Mouse (Mus musculus): ENCODE measurements around the gene Fam189b. TPM values are rescaled to one million over a fixed set of nuclear protein-coding genes. Genes with fewer than 3 reads are reported as not detected.

The Fam189b gene
- polyA plus RNA-seq, 1 experiment from 2014 or later = 18.5 TPM

DNA sequence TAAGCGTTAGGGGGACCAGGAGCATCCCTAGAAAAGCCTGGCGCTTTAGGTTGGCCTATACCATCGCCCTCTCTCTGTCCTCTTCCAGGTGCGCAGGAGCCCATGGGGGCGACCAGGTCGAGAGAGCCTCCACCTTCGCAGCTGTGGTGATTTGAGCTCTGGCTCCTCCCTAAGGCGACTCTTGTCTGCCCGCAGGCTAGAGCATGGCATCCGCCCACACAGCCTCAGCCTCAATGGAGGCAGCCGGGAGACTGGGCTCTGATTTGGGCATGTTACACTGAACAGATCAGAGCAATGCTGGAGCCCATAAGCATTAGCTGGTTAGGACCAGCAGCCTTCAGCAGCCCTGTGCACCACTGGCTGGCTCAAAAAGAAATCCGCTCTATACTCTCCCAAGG lies 5.5 kb downstream of the Fam189b start:
- DNase-seq (ENCODE audit: low spot score) (no peak), ATAC-seq (ENCODE audit: low FRiP score) (no peak)
- Histone ChIP-seq H3K9me3 (ENCODE audit: control insufficient read depth, low read length) (no peaks in the 10 kb centered on the region), H3K36me3 (ENCODE audit: control insufficient read depth, insufficient read depth, low read length) (no peaks in the 10 kb centered on the region), H3K4me3 (ENCODE audit: low read depth, low read length) (no peak overlapping the region), H3K4me1 (replicated peaks; ENCODE audit: control insufficient read depth, insufficient read depth, low read length) (peaks cover 7% of the 10 kb centered on the region), H3K27me3 (ENCODE audit: control insufficient read depth, insufficient read depth, low read length) (no peaks in the 10 kb centered on the region), H3K27ac (ENCODE audit: low read depth, low read length) (no peak overlapping the region), H3K4me2 (replicated peaks; ENCODE audit: low read depth, low read length) (no peak overlapping the region), H3K9ac (ENCODE audit: low read depth, low read length) (no peak overlapping the region)
- WGBS = 64% methylated on average over 12 of the region's 12 CpGs

DNA sequence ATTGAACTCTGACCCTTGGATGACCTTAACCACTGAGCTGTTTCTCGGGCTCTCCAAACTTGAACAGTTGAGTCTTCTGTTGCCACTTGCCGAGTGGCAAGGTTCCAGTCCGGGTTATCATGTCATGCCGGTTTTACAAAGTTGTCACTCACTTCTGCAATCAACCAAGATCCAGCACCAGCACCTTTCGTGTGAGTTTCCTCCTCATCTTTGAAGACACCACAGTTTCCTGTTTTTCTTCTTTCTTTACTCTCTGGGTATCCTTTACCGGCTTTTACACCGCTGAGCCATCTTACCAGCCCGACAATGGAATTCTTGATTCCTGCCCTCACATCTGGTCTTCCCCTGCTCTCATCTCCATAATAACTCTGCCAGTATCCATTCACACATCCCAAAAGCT lies 7.5 kb downstream of the Fam189b start:
- 89% methylated on average over 8 of the region's 8 CpGs for WGBS

DNA sequence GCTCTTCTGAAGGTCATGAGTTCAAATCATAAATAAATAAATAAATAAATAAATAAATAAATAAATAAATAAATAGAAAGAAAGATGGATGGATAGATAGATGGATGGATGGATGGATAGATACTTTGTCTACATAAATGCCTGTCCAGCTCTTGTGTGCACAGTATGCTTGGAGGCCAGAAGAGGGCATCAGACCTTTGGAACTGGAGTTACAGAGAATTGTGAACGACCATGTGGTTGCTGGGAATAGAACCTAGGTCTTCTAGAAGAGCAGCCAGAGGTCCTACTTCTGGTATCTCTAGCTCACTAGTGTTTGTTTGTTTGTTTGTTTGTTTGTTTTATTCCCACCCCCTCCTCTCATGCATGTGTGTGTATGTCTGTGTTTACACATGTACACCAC lies 10.4 kb downstream of the Fam189b start:
- WGBS = 82% methylated on average over 1 of the region's 1 CpGs
- ATAC-seq (ENCODE audit: low FRiP score) = no peak
- H3K27ac ChIP-seq (ENCODE audit: low read depth, low read length) = no peak overlapping the region

More for the DNA sequence above, 7.5 kb downstream of the Fam189b start:
- H3K4me2 ChIP-seq (replicated peaks; ENCODE audit: low read depth, low read length) = no peak overlapping the region
- H3K27ac ChIP-seq (ENCODE audit: low read depth, low read length) = no peak overlapping the region
- no peaks in the 10 kb centered on the region for H3K27me3 ChIP-seq (ENCODE audit: control insufficient read depth, insufficient read depth, low read length)
- H3K36me3 ChIP-seq (ENCODE audit: control insufficient read depth, insufficient read depth, low read length) = no peaks in the 10 kb centered on the region
- H3K4me1 ChIP-seq (replicated peaks; ENCODE audit: control insufficient read depth, insufficient read depth, low read length) = no peaks in the 10 kb centered on the region
- H3K9me3 ChIP-seq (ENCODE audit: control insufficient read depth, low read length) = no peaks in the 10 kb centered on the region
- ATAC-seq (ENCODE audit: low FRiP score) = no peak
- H3K9ac ChIP-seq (ENCODE audit: low read depth, low read length) = no peak overlapping the region
- no peak for DNase-seq (ENCODE audit: low spot score)
- no peak overlapping the region for H3K4me3 ChIP-seq (ENCODE audit: low read depth, low read length)

DNA sequence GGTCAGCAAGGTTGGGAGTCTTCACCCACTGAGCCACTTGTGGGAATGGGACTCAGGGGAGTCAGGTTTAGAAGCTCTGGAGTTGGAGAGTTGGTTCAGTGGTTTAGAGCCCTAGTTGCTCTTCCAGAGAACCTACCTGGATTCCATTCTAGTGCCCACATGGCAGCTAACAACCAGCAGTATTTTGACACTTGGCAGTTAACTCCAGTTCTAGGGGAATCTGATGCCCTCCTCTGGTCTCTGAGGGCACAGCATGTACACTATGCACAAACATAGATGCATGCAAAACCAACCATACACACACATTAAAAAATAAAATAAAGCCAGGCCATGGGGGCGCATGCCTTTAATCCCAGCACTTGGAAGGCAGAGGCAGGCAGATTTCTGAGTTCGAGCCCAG lies 10.9 kb downstream of the Fam189b start:
- Histone ChIP-seq H3K27ac (ENCODE audit: low read depth, low read length) (no peak overlapping the region), H3K4me2 (replicated peaks; ENCODE audit: low read depth, low read length) (no peak overlapping the region), H3K36me3 (ENCODE audit: control insufficient read depth, insufficient read depth, low read length) (no peaks in the 10 kb centered on the region), H3K4me1 (replicated peaks; ENCODE audit: control insufficient read depth, insufficient read depth, low read length) (0 out of 2 replicates have a peak, but pooled peaks cover 2% of the 10 kb centered on the region), H3K27me3 (ENCODE audit: control insufficient read depth, insufficient read depth, low read length) (no peaks in the 10 kb centered on the region), H3K9ac (ENCODE audit: low read depth, low read length) (no peak overlapping the region), H3K9me3 (ENCODE audit: control insufficient read depth, low read length) (no peaks in the 10 kb centered on the region), H3K4me3 (ENCODE audit: low read depth, low read length) (no peak overlapping the region)
- no peak for ATAC-seq (ENCODE audit: low FRiP score)
- 89% methylated on average over 2 of the region's 2 CpGs for WGBS
- no peak for DNase-seq (ENCODE audit: low spot score)

More for the DNA sequence above, 10.4 kb downstream of the Fam189b start:
- Histone ChIP-seq H3K4me2 (replicated peaks; ENCODE audit: low read depth, low read length) (no peak overlapping the region), H3K9ac (ENCODE audit: low read depth, low read length) (no peak overlapping the region), H3K27me3 (ENCODE audit: control insufficient read depth, insufficient read depth, low read length) (no peaks in the 10 kb centered on the region), H3K9me3 (ENCODE audit: control insufficient read depth, low read length) (no peaks in the 10 kb centered on the region), H3K36me3 (ENCODE audit: control insufficient read depth, insufficient read depth, low read length) (no peaks in the 10 kb centered on the region), H3K4me3 (ENCODE audit: low read depth, low read length) (no peak overlapping the region), H3K4me1 (replicated peaks; ENCODE audit: control insufficient read depth, insufficient read depth, low read length) (0 out of 2 replicates have a peak, but pooled peaks cover 2% of the 10 kb centered on the region)
- no peak for DNase-seq (ENCODE audit: low spot score)

DNA sequence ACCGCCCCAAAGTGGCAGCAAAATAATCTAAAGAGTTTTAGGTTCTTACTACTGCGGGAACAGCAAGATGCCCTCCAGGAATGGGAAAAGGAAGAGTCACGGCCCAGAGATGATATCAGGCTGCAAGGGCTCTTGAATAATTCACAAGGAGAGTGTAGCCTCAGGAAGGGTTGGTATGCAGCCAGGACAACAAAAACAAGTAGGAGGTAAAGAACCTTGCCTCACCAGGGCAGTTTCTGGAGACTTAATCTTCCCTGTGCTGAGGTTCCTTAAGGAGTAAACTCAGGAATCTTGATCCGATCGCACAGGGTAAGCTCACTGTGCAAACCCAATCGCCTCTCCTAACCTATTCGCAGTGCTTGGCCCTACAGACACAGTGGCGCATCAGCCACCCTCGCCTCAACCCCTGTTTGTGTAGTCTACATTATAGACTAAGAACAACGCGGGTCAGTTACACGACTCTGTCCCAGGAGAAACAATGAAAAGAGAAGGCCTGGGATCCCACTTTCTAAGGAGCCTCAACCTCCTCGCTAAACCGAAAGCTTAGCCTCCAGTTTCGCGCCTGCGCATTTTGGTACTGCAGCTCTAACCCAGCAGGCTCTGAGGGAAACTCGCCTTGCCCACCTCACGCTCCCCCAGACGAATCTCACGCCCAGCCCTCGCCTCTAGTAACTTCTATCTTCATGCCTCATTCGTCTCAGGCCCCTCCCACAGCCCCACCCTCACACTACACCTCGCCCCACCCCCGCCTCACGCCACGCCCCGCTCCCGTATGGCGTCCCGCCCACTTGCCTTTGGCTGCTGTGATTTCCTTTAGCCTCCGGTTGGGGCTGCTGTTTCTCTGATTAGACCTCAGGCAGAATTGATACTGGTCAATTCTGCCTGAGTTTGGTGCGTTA lies 13.3 kb downstream of the Fam189b start:
- H3K27me3 ChIP-seq (ENCODE audit: control insufficient read depth, insufficient read depth, low read length) = no peaks in the 10 kb centered on the region
- peak; percentile 94 for ATAC-seq (ENCODE audit: low FRiP score)

DNA sequence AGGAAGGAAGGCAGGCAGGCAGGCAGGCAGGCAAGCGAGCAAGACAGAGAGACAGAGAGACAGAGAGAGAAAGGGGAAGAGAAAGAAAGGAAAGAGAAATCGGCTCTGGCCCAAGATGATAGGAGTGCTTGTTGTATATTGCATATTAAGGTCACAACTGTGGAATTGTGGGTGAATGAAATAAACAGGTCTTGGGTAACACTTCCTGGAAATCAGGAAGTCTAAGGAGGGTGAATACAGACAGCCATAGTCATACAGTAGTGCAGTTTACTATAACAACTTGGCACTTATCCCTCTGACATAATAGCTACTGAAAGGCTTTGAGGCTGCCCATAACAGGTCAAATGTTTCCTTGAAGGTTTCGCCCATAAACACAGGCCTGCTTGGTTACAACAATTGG lies 16.9 kb downstream of the Fam189b start:
- H3K4me2 ChIP-seq (replicated peaks; ENCODE audit: low read depth, low read length) = no peak overlapping the region
- no peak overlapping the region for H3K9ac ChIP-seq (ENCODE audit: low read depth, low read length)
- peaks cover 4% of the 10 kb centered on the region; the same call in 1 of the 2 replicates for H3K4me1 ChIP-seq (replicated peaks; ENCODE audit: control insufficient read depth, insufficient read depth, low read length)
- no peaks in the 10 kb centered on the region for H3K36me3 ChIP-seq (ENCODE audit: control insufficient read depth, insufficient read depth, low read length)
- no peaks in the 10 kb centered on the region for H3K27me3 ChIP-seq (ENCODE audit: control insufficient read depth, insufficient read depth, low read length)
- DNase-seq (ENCODE audit: low spot score) = no peak
- no peaks in the 10 kb centered on the region for H3K9me3 ChIP-seq (ENCODE audit: control insufficient read depth, low read length)
- 83% methylated on average over 3 of the region's 3 CpGs for WGBS
- H3K4me3 ChIP-seq (ENCODE audit: low read depth, low read length) = no peak overlapping the region
- ATAC-seq (ENCODE audit: low FRiP score) = no peak
- H3K27ac ChIP-seq (ENCODE audit: low read depth, low read length) = no peak overlapping the region

More for the DNA sequence above, 13.3 kb downstream of the Fam189b start:
- H3K36me3 ChIP-seq (ENCODE audit: control insufficient read depth, insufficient read depth, low read length) = no peaks in the 10 kb centered on the region
- WGBS = 10% methylated on average over 31 of the region's 33 CpGs
- H3K9ac ChIP-seq (ENCODE audit: low read depth, low read length) = peak overlapping the region; percentile 63
- peak overlapping the region; percentile 69 for H3K27ac ChIP-seq (ENCODE audit: low read depth, low read length)
- peak overlapping the region; percentile 29 for H3K4me3 ChIP-seq (ENCODE audit: low read depth, low read length)
- H3K4me2 ChIP-seq (replicated peaks; ENCODE audit: low read depth, low read length) = peak overlapping the region; percentile 46
- H3K4me1 ChIP-seq (replicated peaks; ENCODE audit: control insufficient read depth, insufficient read depth, low read length) = 0 out of 2 replicates have a peak, but pooled peaks cover 2% of the 10 kb centered on the region
- H3K9me3 ChIP-seq (ENCODE audit: control insufficient read depth, low read length) = no peaks in the 10 kb centered on the region
- DNase-seq (ENCODE audit: low spot score) = peak; percentile 94

DNA sequence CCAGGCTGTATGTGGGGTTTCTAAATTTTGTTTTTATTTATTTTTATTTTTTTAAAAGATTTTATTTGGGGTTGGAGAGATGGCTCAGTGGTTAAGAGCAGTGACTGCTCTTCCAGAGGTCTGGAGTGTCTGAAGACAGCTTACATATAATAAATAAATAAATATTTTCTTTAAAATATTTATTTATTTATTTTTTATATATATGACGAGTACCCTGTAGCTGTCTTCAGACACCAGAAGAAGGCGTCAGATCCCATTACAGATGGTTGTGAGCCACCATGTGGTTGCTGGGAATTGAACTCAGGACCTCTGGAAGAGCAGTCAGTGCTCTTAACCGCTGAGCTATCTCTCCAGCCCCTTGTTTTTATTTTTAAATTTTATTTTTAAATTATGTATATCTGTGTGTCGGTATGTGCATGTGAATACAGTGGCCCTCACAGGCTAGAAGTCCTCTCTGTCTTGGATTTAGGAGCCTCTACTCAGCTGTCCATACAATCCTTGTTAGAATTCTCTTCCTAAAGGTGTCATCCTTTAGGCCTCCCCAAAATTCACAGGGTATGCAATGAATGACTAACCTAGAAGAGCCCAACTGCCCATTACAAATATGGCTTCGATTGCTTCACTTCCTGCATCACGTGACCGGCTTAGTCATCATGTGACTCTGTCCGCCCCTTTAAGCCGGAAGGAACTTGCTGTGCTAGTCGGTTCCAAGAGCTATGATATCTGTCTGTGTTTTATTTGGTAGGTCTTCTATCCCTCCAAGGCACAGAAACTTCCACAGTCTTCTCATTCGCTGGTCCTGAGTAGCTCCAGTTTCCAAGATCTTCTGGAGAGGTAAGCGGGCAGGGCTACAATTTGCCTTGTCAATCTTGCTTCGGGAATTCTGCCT lies 19.6 kb downstream of the Fam189b start, which contains the start of gene Gba:
Gene Gba, plus strand, starts transcription at position 676 of the 889 bp plus-strand sequence.
- ATAC-seq (ENCODE audit: low FRiP score) (peak; percentile 84), DNase-seq (ENCODE audit: low spot score) (peak; percentile 96)
- Histone ChIP-seq H3K27me3 (ENCODE audit: control insufficient read depth, insufficient read depth, low read length) (no peaks in the 10 kb centered on the region), H3K4me3 (ENCODE audit: low read depth, low read length) (peak within 1 kb of the TSS; percentile 39), H3K27ac (ENCODE audit: low read depth, low read length) (0 out of 2 replicates have a peak within 1 kb of the TSS, but pooled peaks have one; percentile 33), H3K9me3 (ENCODE audit: control insufficient read depth, low read length) (no peaks in the 10 kb centered on the region), H3K9ac (ENCODE audit: low read depth, low read length) (peak within 1 kb of the TSS; percentile 46), H3K36me3 (ENCODE audit: control insufficient read depth, insufficient read depth, low read length) (peaks cover 7% of the 10 kb centered on the region; the same call in 1 of the 2 replicates), H3K4me2 (replicated peaks; ENCODE audit: low read depth, low read length) (peak within 1 kb of the TSS; percentile 43), H3K4me1 (replicated peaks; ENCODE audit: control insufficient read depth, insufficient read depth, low read length) (peaks cover 2% of the 10 kb centered on the region; the same call in 1 of the 2 replicates)
- WGBS = 29% methylated on average over 13 of the region's 13 CpGs

DNA sequence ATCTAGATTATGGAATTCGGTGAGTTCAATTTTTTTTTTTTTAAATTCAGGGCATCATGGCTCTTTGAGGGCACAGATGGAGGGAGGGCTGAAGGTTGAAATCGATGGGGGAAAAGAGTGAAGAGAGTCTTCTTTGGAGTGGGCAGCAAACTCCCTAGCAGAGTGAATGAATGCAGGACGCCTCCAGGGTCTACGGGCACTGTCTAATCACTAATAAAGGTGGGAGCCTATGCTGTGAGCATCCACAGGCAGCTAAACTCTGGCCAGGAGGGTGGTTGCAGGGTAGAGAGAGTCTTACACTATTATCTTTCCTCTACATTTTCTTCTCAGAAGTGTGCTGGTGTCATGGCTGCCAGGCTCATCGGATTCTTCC lies 20.2 kb downstream of the Fam189b start:
- Histone ChIP-seq H3K27me3 (ENCODE audit: control insufficient read depth, insufficient read depth, low read length) (no peaks in the 10 kb centered on the region), H3K9ac (ENCODE audit: low read depth, low read length) (peak overlapping the region; percentile 46), H3K4me3 (ENCODE audit: low read depth, low read length) (peak overlapping the region; percentile 39), H3K9me3 (ENCODE audit: control insufficient read depth, low read length) (no peaks in the 10 kb centered on the region), H3K27ac (ENCODE audit: low read depth, low read length) (0 out of 2 replicates have a peak overlapping the region, but pooled peaks have one; percentile 33), H3K4me1 (replicated peaks; ENCODE audit: control insufficient read depth, insufficient read depth, low read length) (peaks cover 2% of the 10 kb centered on the region; the same call in 1 of the 2 replicates), H3K36me3 (ENCODE audit: control insufficient read depth, insufficient read depth, low read length) (peaks cover 10% of the 10 kb centered on the region; the same call in 1 of the 2 replicates), H3K4me2 (replicated peaks; ENCODE audit: low read depth, low read length) (peak overlapping the region; percentile 43)
- DNase-seq (ENCODE audit: low spot score) (no peak), ATAC-seq (ENCODE audit: low FRiP score) (0 out of 2 replicates have a peak, but pooled peaks have one; percentile 26)
- 30% methylated on average over 5 of the region's 5 CpGs for WGBS

Data from hindbrain, embryonic 11.5 days (tissue).